Mouse (Mus musculus) C2C12 (cell line): ENCODE measurements around the gene Akna.

Experiments used
- CEBPB ChIP-seq: IDR thresholded peaks from one replicate; pipeline ENCODE4 v1.6.1; 2011; ENCODE audit warnings: low read depth, mild to moderate bottlenecking, control low read depth, moderate library complexity
- CTCF ChIP-seq: IDR thresholded peaks from one replicate; pipeline ENCODE4 v1.5.1; 2011; ENCODE audit not compliant: control insufficient read depth, insufficient read depth, insufficient read length
- MYOG ChIP-seq: IDR thresholded peaks from one replicate; pipeline ENCODE4 v1.6.1; 2011; ENCODE audit not compliant: control insufficient read depth, insufficient read length; ENCODE audit errors: extremely low read depth
- USF1 ChIP-seq: IDR thresholded peaks from one replicate; pipeline ENCODE4 v1.6.1; 2011; ENCODE audit warnings: low read depth, mild to moderate bottlenecking, control low read depth, moderate library complexity

- no peak for TF ChIP-seq CTCF
- no peak for TF ChIP-seq USF1
- no peak for TF ChIP-seq MYOG
- TF ChIP-seq CEBPB: no peak
Measured at GRCm38 (mm10) chr4:63385784-63386183, 17.4 kb downstream of the Akna start.
